Mouse (Mus musculus): ENCODE measurements around the gene Smad1.

GRCm38 (mm10) chr8:79384276-79385271 is 14.7 kb downstream of the Smad1 start:
- no peak for TF ChIP-seq CTCF (IDR thresholded peaks at IDR 0.05; ENCODE audit: control insufficient read depth, insufficient read depth, insufficient replicate concordance, low read depth, low read length)
- no peak for TF ChIP-seq POLR2A (IDR thresholded peaks at IDR 0.05; ENCODE audit: control insufficient read depth, low read depth, low read length)

Measured in testis, adult 2 months (tissue).